Mouse (Mus musculus) lung, embryonic 15.5 days (tissue): Measurements from ENCODE around the gene Hmga2. TPM values are rescaled to one million over a fixed set of nuclear protein-coding genes. Genes with fewer than 3 reads are reported as not detected.
A peak's percentile ranks its signal among the peaks of the same experiment; 100 is the strongest.

Experiments
- ATAC-seq: fragments of 200-750 bp; cut with Nextera tagmentation; 2 replicates; pipeline ENCODE4 v1.8.0; 2017; ENCODE audit warnings: moderate number of reproducible peaks, borderline replicate concordance; ENCODE audit not compliant: low FRiP score, low TSS enrichment; ENCODE audit errors: extremely low read depth
- H3K27ac ChIP-seq: fragments of 300-500 bp; sonication (generic); 2 replicates; pipeline ENCODE4 v1.5.1; 2015; ENCODE audit warnings: moderate library complexity, mild to moderate bottlenecking, inconsistent platforms
- H3K27me3 ChIP-seq: fragments of 300-500 bp; sonication (generic); 2 replicates; pipeline ENCODE4 v1.6.1; 2015; ENCODE audit warnings: inconsistent platforms
- H3K36me3 ChIP-seq: fragments of 300-500 bp; sonication (generic); 2 replicates; pipeline ENCODE4 v1.6.1; 2015; ENCODE audit warnings: inconsistent platforms
- H3K4me1 ChIP-seq: fragments of 300-500 bp; sonication (generic); 2 replicates; pipeline ENCODE4 v1.6.1; 2015; ENCODE audit warnings: inconsistent platforms
- H3K4me2 ChIP-seq: fragments of 300-500 bp; sonication (generic); 2 replicates; pipeline ENCODE4 v1.6.1; 2015; ENCODE audit warnings: inconsistent platforms, mild to moderate bottlenecking, moderate library complexity
- H3K4me3 ChIP-seq: fragments of 300-500 bp; sonication (generic); 2 replicates; pipeline ENCODE4 v1.5.1; 2015; ENCODE audit warnings: mild to moderate bottlenecking, inconsistent platforms
- H3K9ac ChIP-seq: fragments of 300-500 bp; sonication (generic); 2 replicates; pipeline ENCODE4 v1.6.1; 2015; ENCODE audit warnings: inconsistent platforms
- H3K9me3 ChIP-seq: fragments of 300-500 bp; sonication (generic); 2 replicates; pipeline ENCODE4 v1.6.1; 2016; ENCODE audit warnings: inconsistent platforms
- WGBS: fragments of 180-500 bp; shearing (Covaris S2); methylation state at CpG from one replicate; pipeline ENCODE4 v1.1.7; 2015; 5-methylcytosine and 5-hydroxymethylcytosine counted together
- polyA plus RNA-seq: library from polyadenylated mRNA; unstranded; fragments of >200 nt; fragmentation: Nextera tagmentation; extraction: Ambion mirVana; gene quantifications from 2 replicates; pipeline ENCODE4 v1.2.1, GENCODE M21; 2015

The Hmga2 gene
- polyA plus RNA-seq, 1 experiment from 2014 or later, result 7.8 TPM

DNA sequence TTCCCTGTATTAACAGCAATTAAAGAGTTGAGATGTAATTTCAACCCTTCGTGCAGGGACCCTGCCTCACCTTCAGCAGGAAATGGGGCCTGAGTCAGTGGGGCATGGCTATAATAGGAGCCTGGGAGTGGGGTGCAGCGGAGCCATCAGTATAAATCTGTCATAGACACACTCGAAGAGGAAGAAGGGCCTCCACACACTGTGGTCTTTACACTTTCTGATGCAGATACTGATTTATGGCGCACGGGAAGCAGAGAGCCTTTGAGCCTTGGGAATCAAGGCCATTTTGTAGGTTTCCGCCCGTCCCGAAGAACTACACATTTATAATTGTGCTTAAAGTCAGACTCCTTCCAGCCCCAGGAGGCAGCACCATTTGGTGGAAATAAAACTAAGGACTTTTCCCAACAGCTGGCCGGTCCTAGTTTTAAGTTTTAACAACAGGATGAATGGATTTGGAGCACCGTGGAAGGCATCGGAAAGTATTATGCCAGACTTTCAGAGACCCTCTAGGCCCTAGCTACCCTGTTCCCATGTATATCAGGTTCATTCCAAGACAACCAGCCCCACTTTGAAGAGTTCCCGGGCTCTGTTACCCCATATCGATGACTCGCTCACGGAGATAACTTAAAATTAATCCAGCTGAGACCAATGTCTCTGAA lies 55.2 kb downstream of the Hmga2 start:
- no peak overlapping the region for H3K9ac ChIP-seq
- H3K4me3 ChIP-seq, result no peak overlapping the region
- 54% methylated on average over 15 of the region's 15 CpGs for WGBS
- H3K4me2 ChIP-seq, result no peak overlapping the region
- peaks cover 53% of the 10 kb centered on the region for H3K4me1 ChIP-seq
- H3K9me3 ChIP-seq, result no peaks in the 10 kb centered on the region
- H3K27ac ChIP-seq, result peak overlapping the region; percentile 52; the same call in 1 of the 2 replicates
- ATAC-seq, result no peak
- H3K27me3 ChIP-seq, result no peaks in the 10 kb centered on the region
- no peaks in the 10 kb centered on the region for H3K36me3 ChIP-seq

DNA sequence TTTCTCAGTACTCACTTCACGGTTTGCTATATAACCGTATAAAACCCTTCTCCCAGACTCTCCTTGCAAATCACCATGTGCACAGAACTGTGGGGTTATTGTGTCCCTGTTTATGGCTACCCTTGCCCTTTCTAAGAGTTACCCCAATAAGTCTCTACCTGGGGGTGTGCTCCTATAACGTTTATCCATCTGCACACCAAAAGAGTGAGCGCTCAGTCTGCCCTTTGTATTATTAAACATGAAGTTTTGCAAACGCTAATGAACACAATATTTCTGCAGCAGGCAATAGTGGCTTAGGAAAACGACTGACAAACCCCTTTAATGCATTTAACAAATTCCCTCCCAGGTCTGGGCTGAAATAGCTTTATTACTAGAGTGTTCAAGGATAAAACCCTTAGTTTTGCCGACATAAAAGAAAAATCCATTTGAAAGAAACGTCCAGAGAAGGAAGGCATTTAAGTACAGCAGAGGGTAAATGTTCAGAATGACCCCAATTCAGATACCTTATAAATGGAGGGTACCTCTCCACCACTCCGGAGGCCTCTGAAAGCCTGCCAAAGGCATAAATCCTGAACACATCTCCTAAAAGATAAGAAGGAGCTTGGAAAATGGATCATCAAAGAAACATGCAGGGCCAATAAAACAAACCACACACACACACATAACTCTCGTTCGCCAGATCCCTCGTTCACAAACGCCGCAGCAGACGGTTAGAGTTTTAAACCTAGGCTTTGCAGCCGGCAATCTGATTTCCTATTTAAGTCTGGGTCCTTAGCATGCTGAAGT lies 57.3 kb downstream of the Hmga2 start:
- no peak overlapping the region for H3K9ac ChIP-seq
- ATAC-seq, result no peak
- WGBS, result 43% methylated on average over 16 of the region's 16 CpGs
- H3K27me3 ChIP-seq, result no peaks in the 10 kb centered on the region
- H3K4me2 ChIP-seq, result no peak overlapping the region
- H3K36me3 ChIP-seq, result 0 out of 2 replicates have a peak, but pooled peaks cover 4% of the 10 kb centered on the region
- no peak overlapping the region for H3K4me3 ChIP-seq
- H3K27ac ChIP-seq, result peak overlapping the region; percentile 12; the same call in 1 of the 2 replicates
- no peaks in the 10 kb centered on the region for H3K9me3 ChIP-seq
- peaks cover 67% of the 10 kb centered on the region for H3K4me1 ChIP-seq

DNA sequence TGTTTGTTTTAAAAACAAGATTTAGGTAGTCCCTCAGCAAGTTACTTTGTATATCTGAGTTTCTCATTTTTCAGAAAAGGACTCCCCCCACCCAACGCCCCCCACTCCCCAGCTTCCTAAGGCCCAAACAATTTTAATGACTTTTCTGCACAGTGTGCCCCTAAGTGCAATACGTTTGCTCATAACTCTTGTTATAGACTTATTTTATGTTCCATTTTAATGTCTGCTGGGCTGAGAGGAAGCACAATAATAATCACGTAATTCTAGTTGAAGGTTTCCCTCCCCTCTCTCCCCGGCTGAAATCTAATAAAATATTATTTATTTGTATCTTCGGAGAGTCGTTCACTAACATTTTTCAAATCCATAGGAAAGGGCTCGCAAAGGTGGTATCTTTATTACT lies 58.1 kb downstream of the Hmga2 start:
- 44% methylated on average over 7 of the region's 7 CpGs for WGBS
- H3K4me1 ChIP-seq, result peaks cover 71% of the 10 kb centered on the region
- peak overlapping the region; percentile 85 for H3K27ac ChIP-seq
- no peaks in the 10 kb centered on the region for H3K9me3 ChIP-seq
- no peaks in the 10 kb centered on the region for H3K27me3 ChIP-seq
- ATAC-seq, result no peak
- no peak overlapping the region for H3K4me3 ChIP-seq
- H3K4me2 ChIP-seq, result peak overlapping the region; percentile 21; the same call in 1 of the 2 replicates
- no peak overlapping the region for H3K9ac ChIP-seq
- 0 out of 2 replicates have a peak, but pooled peaks cover 4% of the 10 kb centered on the region for H3K36me3 ChIP-seq

GRCm38 (mm10) chr10:120417488-120418118 lies 58.7 kb downstream of the Hmga2 start:
- peak overlapping the region; percentile 85 for H3K27ac ChIP-seq
- 0 out of 2 replicates have a peak, but pooled peaks cover 4% of the 10 kb centered on the region for H3K36me3 ChIP-seq
- no peak overlapping the region for H3K9ac ChIP-seq
- H3K9me3 ChIP-seq, result no peaks in the 10 kb centered on the region
- WGBS, result 15% methylated on average over 7 of the region's 7 CpGs
- H3K4me2 ChIP-seq, result peak overlapping the region; percentile 21; the same call in 1 of the 2 replicates
- no peak overlapping the region for H3K4me3 ChIP-seq
- H3K27me3 ChIP-seq, result no peaks in the 10 kb centered on the region
- peak; percentile 15 for ATAC-seq
- peaks cover 69% of the 10 kb centered on the region for H3K4me1 ChIP-seq

DNA sequence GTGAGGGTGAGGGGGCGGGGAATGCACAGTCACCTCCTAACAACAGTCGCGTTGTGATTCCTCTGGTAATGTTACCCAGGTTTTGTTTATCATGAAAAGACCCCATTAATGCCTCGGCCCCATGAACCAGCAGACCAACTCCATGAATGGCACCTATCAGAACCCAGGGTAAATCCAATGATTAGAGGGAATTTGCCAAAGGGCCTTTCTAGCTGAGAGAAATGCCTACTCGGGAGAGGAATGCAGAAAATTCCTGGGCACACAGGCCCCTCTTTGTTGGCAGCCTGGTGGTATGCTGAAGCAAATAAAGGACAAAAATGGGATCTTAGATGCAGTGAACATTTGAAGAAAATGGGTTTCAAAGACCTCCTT lies 59.2 kb downstream of the Hmga2 start:
- Histone ChIP-seq H3K9ac (no peak overlapping the region), H3K36me3 (0 out of 2 replicates have a peak, but pooled peaks cover 4% of the 10 kb centered on the region), H3K4me1 (peaks cover 65% of the 10 kb centered on the region), H3K27ac (peak overlapping the region; percentile 85), H3K4me3 (no peak overlapping the region), H3K9me3 (no peaks in the 10 kb centered on the region), H3K4me2 (no peak overlapping the region), H3K27me3 (no peaks in the 10 kb centered on the region)
- no peak for ATAC-seq
- 52% methylated on average over 5 of the region's 5 CpGs for WGBS

GRCm38 (mm10) chr10:120416628-120417027 lies 59.6 kb downstream of the Hmga2 start:
- no peak for ATAC-seq
- Histone ChIP-seq H3K27me3 (no peaks in the 10 kb centered on the region), H3K4me1 (peaks cover 70% of the 10 kb centered on the region), H3K36me3 (0 out of 2 replicates have a peak, but pooled peaks cover 4% of the 10 kb centered on the region), H3K4me2 (no peak overlapping the region), H3K4me3 (no peak overlapping the region), H3K9ac (no peak overlapping the region), H3K27ac (peak overlapping the region; percentile 85), H3K9me3 (no peaks in the 10 kb centered on the region)
- 61% methylated on average over 12 of the region's 12 CpGs for WGBS

GRCm38 (mm10) chr10:120412215-120412614 lies 64.1 kb downstream of the Hmga2 start:
- ATAC-seq, result no peak
- 68% methylated on average over 5 of the region's 5 CpGs for WGBS
- Histone ChIP-seq H3K4me1 (peaks cover 56% of the 10 kb centered on the region), H3K36me3 (0 out of 2 replicates have a peak, but pooled peaks cover 4% of the 10 kb centered on the region), H3K9me3 (no peaks in the 10 kb centered on the region), H3K4me3 (no peak overlapping the region), H3K27me3 (no peaks in the 10 kb centered on the region), H3K4me2 (no peak overlapping the region), H3K27ac (no peak overlapping the region), H3K9ac (no peak overlapping the region)

DNA sequence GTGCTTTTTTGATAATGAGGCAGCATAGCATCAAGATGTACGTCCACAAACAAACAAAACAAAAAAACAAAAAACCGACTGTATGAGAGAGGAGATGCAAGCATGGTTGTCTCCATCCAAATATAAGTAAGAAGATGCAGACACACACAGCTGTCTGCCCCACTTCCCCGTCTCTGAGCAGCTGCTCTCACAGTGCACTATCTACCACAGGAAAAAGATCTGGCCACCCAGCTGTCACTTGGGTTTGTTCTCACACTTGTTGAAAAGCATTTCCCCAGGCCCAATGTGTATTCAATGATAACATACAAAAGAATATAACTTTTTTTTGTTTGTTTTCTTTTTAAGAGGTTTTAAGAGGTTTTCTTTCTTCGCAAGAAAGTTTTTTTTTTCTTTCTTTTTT lies 65.3 kb downstream of the Hmga2 start:
- no peak overlapping the region for H3K4me2 ChIP-seq

GRCm38 (mm10) chr10:120409131-120409530 lies 67.1 kb downstream of the Hmga2 start:
- Histone ChIP-seq H3K9ac (no peak overlapping the region), H3K27me3 (no peaks in the 10 kb centered on the region), H3K27ac (no peak overlapping the region), H3K4me1 (peaks cover 36% of the 10 kb centered on the region; the same call in 1 of the 2 replicates), H3K36me3 (no peaks in the 10 kb centered on the region), H3K4me3 (no peak overlapping the region), H3K9me3 (no peaks in the 10 kb centered on the region), H3K4me2 (no peak overlapping the region)
- no peak for ATAC-seq
- 77% methylated on average over 9 of the region's 9 CpGs for WGBS

More for the DNA sequence above, 65.3 kb downstream of the Hmga2 start:
- H3K27ac ChIP-seq, result no peak overlapping the region
- ATAC-seq, result no peak
- 0 out of 2 replicates have a peak, but pooled peaks cover 4% of the 10 kb centered on the region for H3K36me3 ChIP-seq
- peaks cover 49% of the 10 kb centered on the region for H3K4me1 ChIP-seq
- H3K27me3 ChIP-seq, result no peaks in the 10 kb centered on the region
- 39% methylated on average over 4 of the region's 4 CpGs for WGBS
- H3K9me3 ChIP-seq, result no peaks in the 10 kb centered on the region
- H3K4me3 ChIP-seq, result no peak overlapping the region
- no peak overlapping the region for H3K9ac ChIP-seq

- no peaks in the 10 kb centered on the region for H3K36me3 ChIP-seq
- 36% methylated on average over 9 of the region's 9 CpGs for WGBS
- H3K9me3 ChIP-seq, result no peaks in the 10 kb centered on the region
- no peak overlapping the region for H3K4me3 ChIP-seq
- no peak for ATAC-seq
- peaks cover 24% of the 10 kb centered on the region; the same call in 1 of the 2 replicates for H3K4me1 ChIP-seq
- H3K4me2 ChIP-seq, result no peak overlapping the region
- H3K27me3 ChIP-seq, result no peaks in the 10 kb centered on the region
- no peak overlapping the region for H3K9ac ChIP-seq
- no peak overlapping the region for H3K27ac ChIP-seq
Measured at GRCm38 (mm10) chr10:120407230-120407629, 69.0 kb downstream of the Hmga2 start.

DNA sequence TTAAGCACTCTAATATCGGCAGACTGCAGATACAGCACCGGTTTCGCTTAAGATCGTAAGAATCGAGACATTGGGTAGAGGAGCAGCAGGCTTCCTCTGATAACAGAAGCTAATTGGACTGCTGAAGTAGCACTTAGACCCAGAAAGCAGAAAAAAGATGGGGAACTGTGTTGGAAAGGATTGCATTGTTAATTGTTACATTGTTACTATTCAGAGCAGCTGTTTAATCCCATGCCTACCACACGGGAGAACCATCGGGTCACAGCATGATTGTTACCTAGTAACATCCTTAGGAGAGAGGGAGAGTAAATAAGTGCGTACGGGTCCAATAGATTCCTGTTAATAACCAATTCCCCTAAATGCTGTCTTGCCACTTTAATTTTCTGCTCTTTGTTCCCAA lies 70.2 kb downstream of the Hmga2 start:
- ATAC-seq, result no peak
- H3K27ac ChIP-seq, result no peak overlapping the region
- H3K4me1 ChIP-seq, result peaks cover 21% of the 10 kb centered on the region; the same call in 1 of the 2 replicates
- H3K4me2 ChIP-seq, result no peak overlapping the region
- no peak overlapping the region for H3K4me3 ChIP-seq
- H3K9ac ChIP-seq, result no peak overlapping the region
- H3K36me3 ChIP-seq, result no peaks in the 10 kb centered on the region
- 77% methylated on average over 9 of the region's 9 CpGs for WGBS
- no peaks in the 10 kb centered on the region for H3K27me3 ChIP-seq
- H3K9me3 ChIP-seq, result no peaks in the 10 kb centered on the region
